Mouse (Mus musculus) forebrain, embryonic 14.5 days (tissue): Measurements from ENCODE around the gene Scly. TPM values are rescaled to one million over a fixed set of nuclear protein-coding genes. Genes with fewer than 3 reads are reported as not detected.
A peak's percentile ranks its signal among the peaks of the same experiment; 100 is the strongest.

Source experiments
- ATAC-seq: fragments of 200-750 bp; cut with Nextera tagmentation; 2 replicates; pipeline ENCODE4 v1.8.0; 2017; ENCODE audit warnings: mild to moderate bottlenecking, moderate library complexity
- DNase-seq: peaks from one replicate; pipeline ENCODE4 v3.0.0-alpha.2; 2015; ENCODE audit warnings: low spot score
- H3K27ac ChIP-seq: fragments of 300-500 bp; sonication (generic); 2 replicates; pipeline ENCODE4 v1.5.1; 2014; ENCODE audit warnings: low read depth, mild to moderate bottlenecking, control low read depth, low read length, moderate library complexity
- H3K27me3 ChIP-seq: fragments of 300-500 bp; sonication (generic); replicated peaks from 2 replicates; pipeline ENCODE4 v1.6.1; 2014; ENCODE audit warnings: low read length, control low read depth, mixed read lengths; ENCODE audit not compliant: control insufficient read depth, insufficient read depth
- H3K36me3 ChIP-seq: fragments of 300-500 bp; sonication (generic); 2 replicates; pipeline ENCODE4 v1.6.1; 2014; ENCODE audit warnings: low read length, control low read depth; ENCODE audit not compliant: control insufficient read depth, insufficient read depth
- H3K4me1 ChIP-seq: fragments of 300-500 bp; sonication (generic); 2 replicates; pipeline ENCODE4 v1.6.1; 2014; ENCODE audit warnings: antibody characterized with exemption, low read length, control low read depth; ENCODE audit not compliant: control insufficient read depth, insufficient read depth
- H3K4me2 ChIP-seq: fragments of 300-500 bp; sonication (generic); 2 replicates; pipeline ENCODE4 v1.6.1; 2014; ENCODE audit warnings: mild to moderate bottlenecking, control low read depth, low read length
- H3K4me3 ChIP-seq: fragments of 300-500 bp; sonication (generic); 2 replicates; pipeline ENCODE4 v1.5.1; 2014; ENCODE audit warnings: low read depth, low read length, control low read depth
- H3K9ac ChIP-seq: fragments of 300-500 bp; sonication (generic); 2 replicates; pipeline ENCODE4 v1.6.1; 2014; ENCODE audit warnings: mild to moderate bottlenecking, low read length, control low read depth, moderate library complexity
- H3K9me3 ChIP-seq: fragments of 300-500 bp; sonication (generic); replicated peaks from 2 replicates; pipeline ENCODE4 v1.6.1; 2016; ENCODE audit warnings: low read length, control low read depth, mixed read lengths; ENCODE audit not compliant: control insufficient read depth
- WGBS: fragments of 180-500 bp; shearing (Covaris S2); extraction: QIAGEN DNeasy Blood & Tissue Kit; methylation state at CpG from one replicate; pipeline ENCODE4 v1.1.7; 2014; 5-methylcytosine and 5-hydroxymethylcytosine counted together
- polyA plus RNA-seq: library from polyadenylated mRNA; unstranded; fragments of >200 nt; fragmentation: Nextera tagmentation; extraction: Ambion mirVana; gene quantifications from 2 replicates; pipeline ENCODE4 v1.2.1, GENCODE M21; 2014

Gene Scly
- polyA plus RNA-seq, 1 experiment from 2014 or later = 7.3 TPM

GRCm38 (mm10) chr1:91344921-91345685 lies 47.0 kb downstream of the Scly start:
- H3K4me2 ChIP-seq = peak overlapping the region; percentile 48
- no peaks in the 10 kb centered on the region for H3K9me3 ChIP-seq
- ATAC-seq (no peak), DNase-seq (peak; percentile 19)
- H3K36me3 ChIP-seq = no peaks in the 10 kb centered on the region
- H3K27ac ChIP-seq = no peak overlapping the region
- WGBS = 6% methylated on average over 68 of the region's 68 CpGs
- 0 out of 2 replicates have a peak overlapping the region, but pooled peaks have one; percentile 29 for H3K9ac ChIP-seq
- H3K4me1 ChIP-seq = no peaks in the 10 kb centered on the region
- H3K27me3 ChIP-seq = peaks cover 38% of the 10 kb centered on the region
- peak overlapping the region; percentile 24 for H3K4me3 ChIP-seq

- H3K4me1 ChIP-seq = no peaks in the 10 kb centered on the region
- H3K9ac ChIP-seq = no peak overlapping the region
- ATAC-seq (peak; percentile 85; the same call in 1 of the 2 replicates), DNase-seq (peak; percentile 76)
- no peak overlapping the region for H3K27ac ChIP-seq
- no peaks in the 10 kb centered on the region for H3K9me3 ChIP-seq
- WGBS = 36% methylated on average over 3 of the region's 3 CpGs
- no peak overlapping the region for H3K4me3 ChIP-seq
- no peak overlapping the region for H3K4me2 ChIP-seq
- peaks cover 38% of the 10 kb centered on the region for H3K27me3 ChIP-seq
- no peaks in the 10 kb centered on the region for H3K36me3 ChIP-seq
Measured at GRCm38 (mm10) chr1:91346892-91347291, 48.8 kb downstream of the Scly start.

DNA sequence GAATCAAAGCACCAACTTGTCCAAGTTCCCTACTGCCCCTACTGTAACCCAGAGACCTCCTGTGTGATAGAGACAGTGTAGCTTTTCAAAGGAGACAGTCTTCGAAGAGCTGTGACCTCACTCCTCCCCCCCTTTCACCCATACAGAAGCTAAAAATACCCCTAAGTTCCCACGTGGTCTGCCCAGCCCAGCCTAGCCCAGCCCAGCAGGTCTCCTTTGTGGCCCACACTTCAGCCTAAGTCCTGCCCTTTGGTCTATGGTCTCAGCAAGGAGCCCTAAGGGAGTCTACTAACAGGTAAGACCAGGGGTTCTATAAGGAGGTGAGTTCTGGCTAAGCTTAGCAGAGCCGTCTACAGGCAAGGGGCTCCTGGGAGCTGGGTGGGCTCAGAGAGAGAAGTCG lies 52.7 kb downstream of the Scly start, which contains the start of gene Klhl30:
TSS of gene Klhl30 (plus strand) at position 176 of the 400 bp plus-strand sequence.
- H3K9me3 ChIP-seq = no peaks in the 10 kb centered on the region
- no peak for ATAC-seq
- H3K4me1 ChIP-seq = no peaks in the 10 kb centered on the region
- H3K27me3 ChIP-seq = peaks cover 10% of the 10 kb centered on the region
- DNase-seq = no peak
- no peak within 1 kb of the TSS for H3K9ac ChIP-seq
- no peak within 1 kb of the TSS for H3K27ac ChIP-seq
- WGBS = 51% methylated on average over 4 of the region's 4 CpGs
- no peaks in the 10 kb centered on the region for H3K36me3 ChIP-seq
- no peak within 1 kb of the TSS for H3K4me2 ChIP-seq
- no peak within 1 kb of the TSS for H3K4me3 ChIP-seq

DNA sequence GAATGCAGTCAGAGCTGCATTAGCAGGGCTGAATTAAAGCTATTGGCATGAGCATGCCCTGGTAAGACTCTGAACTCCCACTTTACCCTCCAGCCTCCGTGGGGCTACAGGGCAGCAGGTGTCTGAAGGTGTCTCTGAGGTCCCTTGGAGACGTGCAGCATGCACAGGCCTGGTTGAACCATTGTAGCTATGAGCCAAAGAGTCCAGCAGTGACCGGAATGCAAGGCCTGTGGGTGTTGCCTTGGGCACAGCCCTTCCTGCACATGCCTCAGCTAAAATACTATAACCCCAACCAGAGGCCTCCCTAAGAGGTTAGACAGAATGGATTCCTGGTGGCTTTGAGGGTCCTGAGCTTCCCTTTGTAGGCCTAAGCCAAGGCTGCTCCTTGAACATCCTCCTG lies 53.1 kb downstream of the Scly start:
- 80% methylated on average over 3 of the region's 3 CpGs for WGBS

GRCm38 (mm10) chr1:91352277-91352676 lies 54.1 kb downstream of the Scly start:
- H3K9me3 ChIP-seq = no peaks in the 10 kb centered on the region
- no peak for ATAC-seq
- no peak overlapping the region for H3K9ac ChIP-seq
- no peaks in the 10 kb centered on the region for H3K36me3 ChIP-seq
- no peak overlapping the region for H3K27ac ChIP-seq
- no peak for DNase-seq
- H3K4me2 ChIP-seq = no peak overlapping the region
- no peaks in the 10 kb centered on the region for H3K4me1 ChIP-seq
- no peak overlapping the region for H3K4me3 ChIP-seq
- 86% methylated on average over 2 of the region's 2 CpGs for WGBS
- H3K27me3 ChIP-seq = no peaks in the 10 kb centered on the region

More for the DNA sequence above, 53.1 kb downstream of the Scly start:
- Histone ChIP-seq H3K9ac (no peak overlapping the region), H3K4me1 (no peaks in the 10 kb centered on the region), H3K36me3 (no peaks in the 10 kb centered on the region), H3K4me3 (no peak overlapping the region), H3K4me2 (no peak overlapping the region), H3K27me3 (peaks cover 6% of the 10 kb centered on the region), H3K27ac (no peak overlapping the region), H3K9me3 (no peaks in the 10 kb centered on the region)
- DNase-seq (no peak), ATAC-seq (no peak)

DNA sequence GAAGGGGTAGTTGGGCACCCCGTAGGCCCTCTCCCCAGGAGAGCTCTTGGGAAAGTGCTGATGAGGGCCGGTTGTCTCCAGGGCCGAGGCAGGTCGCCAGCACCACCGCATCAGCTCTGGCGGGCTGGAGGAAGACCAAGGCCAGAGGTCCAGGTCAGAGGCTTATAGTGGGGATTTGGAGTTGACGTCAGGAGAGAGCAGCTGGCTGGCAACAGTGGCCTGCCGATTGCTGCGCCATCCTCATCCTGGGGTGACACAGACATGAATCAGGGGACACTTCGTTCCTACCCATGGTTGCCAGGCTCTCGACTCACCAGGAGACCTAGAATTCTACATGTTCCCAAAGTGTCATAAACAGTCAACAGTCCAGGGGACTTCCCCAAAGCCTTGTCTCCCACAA lies 58.0 kb downstream of the Scly start:
- 86% methylated on average over 11 of the region's 11 CpGs for WGBS
- H3K4me3 ChIP-seq = no peak overlapping the region
- no peaks in the 10 kb centered on the region for H3K4me1 ChIP-seq
- ATAC-seq (no peak), DNase-seq (no peak)
- no peaks in the 10 kb centered on the region for H3K9me3 ChIP-seq
- no peaks in the 10 kb centered on the region for H3K36me3 ChIP-seq
- H3K9ac ChIP-seq = no peak overlapping the region
- no peak overlapping the region for H3K27ac ChIP-seq
- no peaks in the 10 kb centered on the region for H3K27me3 ChIP-seq
- no peak overlapping the region for H3K4me2 ChIP-seq

DNA sequence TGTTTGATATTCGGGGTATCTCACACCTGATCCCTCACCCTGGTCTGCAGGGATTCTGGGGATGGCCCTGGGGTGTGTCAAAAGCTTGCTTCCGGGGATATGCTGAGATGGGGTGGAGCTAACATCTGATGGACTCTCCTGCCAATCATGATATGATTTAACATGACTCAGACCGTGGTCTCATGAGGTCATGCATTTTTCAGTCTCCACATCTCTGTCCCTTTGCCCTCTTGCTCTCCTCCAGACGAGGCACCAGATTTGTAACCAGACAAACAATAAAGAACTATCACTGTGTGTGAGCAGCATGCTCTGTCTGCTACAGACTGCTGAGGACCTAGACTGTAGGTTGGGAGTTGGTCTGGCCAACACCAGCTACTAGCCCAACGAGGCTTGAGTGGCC lies 64.0 kb downstream of the Scly start:
- no peak overlapping the region for H3K4me3 ChIP-seq
- H3K9me3 ChIP-seq = 0 out of 2 replicates have a peak, but pooled peaks cover 4% of the 10 kb centered on the region
- ATAC-seq (no peak), DNase-seq (no peak)
- H3K36me3 ChIP-seq = no peaks in the 10 kb centered on the region
- H3K4me1 ChIP-seq = no peaks in the 10 kb centered on the region
- H3K27ac ChIP-seq = no peak overlapping the region
- no peak overlapping the region for H3K9ac ChIP-seq
- peaks cover 3% of the 10 kb centered on the region; the same call in 1 of the 2 replicates for H3K27me3 ChIP-seq
- 77% methylated on average over 5 of the region's 5 CpGs for WGBS
- H3K4me2 ChIP-seq = no peak overlapping the region

- Histone ChIP-seq H3K4me1 (no peaks in the 10 kb centered on the region), H3K9me3 (0 out of 2 replicates have a peak, but pooled peaks cover 4% of the 10 kb centered on the region), H3K4me3 (no peak overlapping the region), H3K4me2 (no peak overlapping the region), H3K9ac (no peak overlapping the region), H3K27ac (no peak overlapping the region), H3K27me3 (peaks cover 3% of the 10 kb centered on the region; the same call in 1 of the 2 replicates), H3K36me3 (peaks cover 2% of the 10 kb centered on the region)
- 93% methylated on average over 16 of the region's 16 CpGs for WGBS
- no peak for DNase-seq
- ATAC-seq = no peak
Measured at GRCm38 (mm10) chr1:91364822-91365644, 66.9 kb downstream of the Scly start.
